Mouse (Mus musculus): ENCODE data around the gene Hes1.
"Not testable (repeated sequence)": the region's sequence is repeated elsewhere in the genome, so short reads cannot be mapped to it uniquely, and the experiment has no call there.

Gene Hes1

DNA sequence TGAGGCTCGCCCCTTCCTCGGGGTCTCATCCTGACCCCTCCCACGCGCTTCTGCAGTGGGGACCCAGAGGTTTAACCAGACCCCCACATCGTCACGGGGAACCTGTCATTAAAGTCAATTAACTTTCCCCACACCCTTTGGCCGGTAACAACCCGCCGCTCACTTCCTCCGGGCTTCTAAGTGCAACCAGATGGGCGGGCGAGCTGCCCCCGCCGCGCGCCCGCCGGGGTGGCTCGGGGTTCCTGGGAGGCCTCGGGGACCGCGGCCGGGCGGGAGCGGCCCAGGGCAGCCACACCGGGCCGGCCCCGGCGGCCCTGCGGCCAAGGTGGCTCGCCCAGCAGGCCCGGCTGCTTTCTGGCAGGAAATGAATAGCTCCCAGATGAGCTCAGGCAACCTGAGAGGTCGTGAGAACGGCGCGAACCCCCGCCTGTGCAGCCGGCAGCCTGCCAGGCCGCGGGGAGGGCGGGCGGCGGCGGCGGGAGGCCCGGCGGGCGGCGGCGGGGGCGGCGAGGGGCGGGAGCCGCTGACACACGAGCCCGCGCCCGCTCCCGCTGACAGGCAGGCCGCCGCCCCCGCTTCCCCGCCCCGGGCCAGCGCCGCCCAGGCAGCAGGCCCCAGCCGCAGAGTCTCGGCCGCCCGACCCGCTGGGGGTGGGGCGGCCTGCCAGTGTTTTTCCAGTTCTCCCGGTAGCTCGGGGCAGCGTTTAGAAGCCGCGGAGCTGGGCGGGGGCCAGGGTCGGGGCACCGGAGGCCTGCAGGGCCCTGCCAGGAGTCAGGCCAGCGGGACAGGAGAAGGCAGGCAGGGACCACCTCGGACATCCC, 6.0 kb downstream of the Hes1 start:
- DNase-seq (ENCODE audit: low read depth): no peak

DNA sequence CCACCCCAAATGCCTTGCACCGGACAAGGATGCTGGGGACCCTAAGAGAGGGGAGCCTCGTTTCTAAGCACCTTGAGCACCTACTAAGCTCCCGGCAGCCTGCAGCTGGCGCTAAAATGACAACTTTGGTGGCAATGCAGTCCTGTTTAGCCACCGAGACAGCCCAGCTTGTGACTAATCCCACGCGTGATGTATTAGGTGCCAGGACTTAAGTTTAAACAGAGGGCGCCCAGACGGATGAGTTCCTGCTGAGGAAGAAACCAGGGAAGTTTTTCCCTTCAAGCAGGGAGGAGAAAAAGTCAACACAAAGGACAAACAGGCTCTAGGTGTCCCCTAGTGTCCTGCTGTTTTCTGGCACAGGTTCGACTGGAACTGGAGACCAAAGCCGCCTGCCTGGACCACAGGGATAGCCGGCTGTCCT, 6.6 kb downstream of the Hes1 start:
- no peak for DNase-seq (ENCODE audit: low read depth)

DNA sequence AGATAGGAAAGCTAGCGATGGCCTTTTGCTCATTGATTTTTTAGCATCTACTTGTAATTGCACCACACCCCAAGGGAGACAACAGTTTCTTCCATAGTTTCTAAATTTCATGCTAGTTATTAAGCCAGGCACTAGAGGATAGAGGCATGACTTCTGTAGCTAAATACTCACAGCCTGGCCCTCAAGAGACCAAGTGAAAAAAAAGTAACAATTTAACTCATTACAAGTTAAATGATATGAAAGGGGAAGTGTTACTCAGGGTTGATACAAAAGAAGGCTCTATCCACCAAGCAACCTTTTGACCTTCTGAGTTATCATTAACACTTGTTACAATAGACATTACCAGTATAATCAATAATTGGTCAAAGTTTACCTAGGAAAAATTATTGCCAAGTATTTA, 9.1 kb downstream of the Hes1 start:
- no peak for DNase-seq (ENCODE audit: low read depth)

DNA sequence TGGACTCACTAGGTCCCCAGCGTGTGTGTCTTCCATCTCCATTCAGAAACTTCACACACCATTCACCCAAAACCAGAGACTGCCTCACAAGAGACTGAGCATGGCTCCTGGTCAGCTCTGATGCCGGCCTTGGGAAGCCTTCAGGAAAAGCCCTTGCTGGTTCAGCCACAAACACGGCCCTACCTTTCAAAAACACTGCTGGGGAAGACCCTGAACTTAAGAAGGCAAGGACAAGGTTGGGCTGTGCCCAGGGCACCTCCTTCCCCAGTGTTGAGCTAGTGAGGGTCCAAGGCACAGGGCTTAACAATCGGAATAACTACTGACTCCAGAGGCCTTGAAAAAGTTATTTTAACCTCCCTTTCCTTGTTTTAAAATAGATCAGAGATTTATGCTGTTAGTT, 17.3 kb downstream of the Hes1 start:
- no peak for DNase-seq (ENCODE audit: low read depth)

DNA sequence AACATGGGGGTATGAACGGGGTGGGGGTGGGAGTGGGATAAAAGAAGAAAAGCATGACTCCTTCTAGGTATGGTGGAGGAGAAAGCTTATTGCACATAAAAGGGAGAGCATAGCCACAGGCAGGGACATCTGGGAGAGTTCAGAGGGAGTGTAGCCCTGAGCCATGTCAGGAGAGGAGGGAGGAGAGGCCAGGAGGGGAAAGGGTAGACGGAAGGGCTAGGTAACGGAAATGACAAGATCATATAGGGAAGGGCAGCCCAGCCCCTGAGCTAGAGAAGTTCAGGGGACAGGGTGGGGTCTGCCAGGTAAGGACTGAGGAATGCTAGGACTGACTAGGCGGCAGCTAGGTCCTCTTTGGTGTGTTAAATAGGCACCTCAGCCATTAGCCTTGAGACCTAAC, 17.8 kb downstream of the Hes1 start:
- DNase-seq (ENCODE audit: low read depth): no peak

DNA sequence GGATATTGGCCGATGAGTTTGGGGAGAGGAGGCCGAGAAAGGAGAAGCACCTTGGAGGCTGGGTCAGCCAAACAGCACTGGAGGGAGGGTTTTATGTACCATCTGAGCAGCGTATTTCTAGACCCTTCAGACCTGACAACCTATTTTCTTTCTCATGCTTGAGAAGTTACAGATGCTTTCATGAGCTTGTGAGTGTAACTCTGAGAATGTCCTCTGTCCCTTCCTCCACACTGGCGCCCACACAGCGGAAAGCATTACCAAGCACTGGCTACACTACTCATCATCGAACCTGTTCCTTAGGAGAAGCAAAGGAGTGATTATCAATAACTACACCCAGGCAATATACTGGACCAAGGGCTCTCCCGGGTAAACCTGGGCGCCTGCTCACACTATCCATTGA, 18.8 kb downstream of the Hes1 start:
- no peak for DNase-seq (ENCODE audit: low read depth)

DNA sequence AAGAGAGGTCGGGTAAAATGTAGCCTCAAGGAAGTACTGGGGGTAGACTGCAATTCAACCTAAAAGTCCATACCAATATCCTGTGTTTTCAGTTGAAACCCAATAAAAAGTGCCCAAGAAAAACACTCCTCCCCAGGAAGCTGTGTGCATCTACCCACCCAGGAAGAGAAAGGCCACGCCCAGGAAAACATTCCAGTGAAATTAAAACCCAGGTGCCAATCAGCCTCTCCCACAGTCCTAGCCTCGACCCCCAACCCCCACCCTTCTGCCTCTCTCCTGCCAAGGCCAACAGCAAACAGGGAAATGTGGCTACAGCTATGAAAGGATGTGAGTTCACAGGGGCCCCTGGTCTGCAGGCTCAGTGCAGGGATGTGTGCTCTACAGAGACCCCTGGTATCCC, 19.4 kb downstream of the Hes1 start:
- DNase-seq (ENCODE audit: low read depth): no peak

DNA sequence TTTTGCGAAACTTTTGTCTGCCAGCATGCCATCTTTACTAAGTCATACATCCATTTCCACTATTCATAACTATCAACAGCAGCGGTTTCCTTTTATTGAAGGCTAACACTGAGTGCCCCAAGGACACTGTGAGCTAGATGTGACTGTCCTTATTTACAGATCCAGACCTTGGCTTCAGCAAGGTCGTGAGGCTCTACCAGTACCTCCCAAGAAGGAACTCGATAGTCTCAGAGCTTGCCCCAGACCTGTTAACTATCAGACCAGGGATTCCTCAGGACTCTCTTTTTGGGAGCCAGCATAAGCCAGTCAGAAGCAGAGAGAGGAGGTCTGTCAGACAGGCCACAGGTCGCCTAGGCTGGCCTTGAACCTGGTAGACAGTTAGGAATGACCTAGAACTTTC, 24.5 kb downstream of the Hes1 start:
- DNase-seq (ENCODE audit: low read depth): no peak

DNA sequence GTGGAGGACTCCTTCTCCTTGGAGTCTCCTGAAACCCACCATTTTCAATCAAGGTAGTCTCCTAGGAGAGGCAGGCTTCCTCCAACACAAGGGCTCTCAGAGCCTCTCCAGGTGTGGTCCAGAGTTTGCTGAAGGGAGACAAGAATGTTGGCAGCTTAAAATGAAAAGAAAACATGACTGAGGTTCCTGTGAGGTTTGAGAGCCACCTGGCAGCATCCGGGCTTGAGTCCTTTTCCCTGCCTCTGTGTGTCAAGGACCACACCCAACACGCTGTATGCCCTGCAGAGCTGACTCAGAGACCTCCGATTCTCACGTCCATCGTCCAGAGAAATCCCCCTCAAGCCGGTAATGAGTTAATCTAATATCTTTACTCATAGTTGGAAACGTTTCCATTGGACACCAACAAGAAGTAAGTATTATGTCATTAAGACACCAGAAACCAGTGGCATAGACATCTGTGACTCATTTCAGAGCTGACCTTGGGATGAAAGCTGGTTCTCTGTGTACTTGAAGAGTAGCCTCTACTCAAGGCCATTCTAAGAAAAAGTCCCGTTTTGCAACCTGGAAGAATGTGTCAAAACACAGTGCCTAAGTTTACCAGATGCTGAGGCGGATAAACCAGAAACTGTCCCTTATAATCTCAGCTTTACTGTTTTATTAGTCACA, 26.1 kb downstream of the Hes1 start:
- no peak for DNase-seq (ENCODE audit: low read depth)

DNA sequence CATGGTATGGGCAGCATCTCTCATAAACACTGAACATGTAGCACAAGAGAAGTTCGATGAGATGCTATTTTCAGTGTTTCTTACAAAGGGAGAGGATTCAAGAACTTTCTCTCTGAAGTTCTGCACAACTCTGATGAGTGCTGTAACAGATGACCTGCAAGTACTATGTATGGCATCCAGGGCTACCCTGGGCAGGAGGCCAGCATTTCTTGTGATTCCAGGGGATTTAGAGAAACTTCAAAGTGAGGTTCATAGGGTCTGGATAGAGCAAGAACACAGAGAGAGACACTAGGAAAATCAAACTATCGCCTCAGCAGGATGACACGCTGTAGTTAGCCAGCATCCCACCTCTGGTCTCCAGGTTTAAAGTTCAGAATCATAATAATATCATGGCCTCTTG, 31.9 kb downstream of the Hes1 start:
- no peak for DNase-seq (ENCODE audit: low read depth)

DNA sequence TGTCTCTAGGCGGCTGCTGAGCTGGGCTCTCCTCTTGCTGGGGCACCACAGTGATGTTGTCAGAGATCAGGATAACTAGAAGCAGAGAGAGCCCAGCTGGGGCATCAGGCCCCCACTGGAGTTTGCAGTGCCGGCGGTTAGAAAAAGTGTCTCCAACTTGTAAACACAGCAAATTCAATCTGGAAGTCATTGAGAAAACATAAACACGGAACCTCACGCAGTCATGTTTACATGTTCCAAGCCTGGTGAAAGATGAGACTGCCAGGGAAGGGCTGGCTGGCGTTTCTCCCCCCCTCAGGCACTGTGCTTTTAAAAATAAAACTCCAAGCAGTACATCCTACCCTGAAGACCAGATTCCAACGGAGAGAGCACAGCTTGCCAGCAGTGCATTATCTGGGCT, 32.3 kb downstream of the Hes1 start:
- no peak for DNase-seq (ENCODE audit: low read depth)

DNA sequence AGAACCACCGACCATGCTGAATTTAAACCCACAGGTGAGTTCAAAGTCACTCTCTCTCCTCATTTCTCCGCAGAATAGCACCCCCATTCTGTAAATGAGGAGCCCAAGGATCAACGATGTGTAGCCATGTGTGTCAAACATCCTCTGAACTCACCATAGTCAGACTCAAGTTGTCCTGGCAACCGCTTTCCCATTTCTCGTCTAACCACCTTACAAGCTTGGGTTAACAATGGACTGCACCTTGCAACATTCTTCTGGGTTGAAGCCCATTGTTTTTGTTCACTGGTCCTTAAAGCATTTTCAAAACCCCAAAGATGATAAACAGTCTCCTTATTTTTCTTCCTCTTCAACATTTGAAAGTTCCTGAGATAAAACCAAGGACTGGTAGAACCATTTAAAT, 34.9 kb downstream of the Hes1 start:
- no peak for DNase-seq (ENCODE audit: low read depth)

DNA sequence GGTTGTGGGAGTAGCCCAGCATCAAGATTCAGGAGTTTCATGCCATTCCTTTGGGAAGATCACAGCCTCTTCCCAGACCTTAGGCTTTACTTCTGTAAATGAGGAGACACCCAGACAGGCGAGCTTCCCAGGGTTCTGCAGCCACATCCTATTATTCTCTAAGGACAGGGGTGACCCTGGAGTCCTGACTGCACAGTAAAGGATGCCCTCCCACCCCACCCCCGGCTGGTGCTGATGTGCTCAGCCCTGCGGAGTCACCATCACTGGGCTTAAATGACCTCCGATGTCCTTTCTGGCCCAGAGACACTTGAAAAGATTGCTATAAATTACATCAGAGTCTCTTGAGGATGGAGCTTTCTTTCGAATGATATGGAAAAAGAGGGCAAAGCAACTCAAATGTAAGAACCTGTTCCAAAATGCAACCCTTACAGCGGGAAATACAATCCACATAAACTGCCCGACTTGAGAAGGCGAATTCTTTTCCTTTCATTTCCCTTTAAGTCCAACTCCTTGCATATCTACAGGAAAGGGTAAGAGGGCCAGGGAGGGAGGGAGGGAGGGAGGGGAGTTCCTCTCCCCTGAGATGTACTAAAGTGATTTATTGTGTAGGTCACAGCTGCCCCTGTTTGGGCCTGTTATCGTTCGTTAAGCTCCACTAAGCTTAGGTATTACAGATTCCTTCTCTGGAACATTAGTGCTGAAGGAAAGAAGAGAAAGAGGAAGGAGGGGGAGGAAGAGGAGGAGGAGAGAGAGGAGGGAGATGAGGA, 38.1 kb downstream of the Hes1 start:
- no peak for DNase-seq (ENCODE audit: low read depth)

DNA sequence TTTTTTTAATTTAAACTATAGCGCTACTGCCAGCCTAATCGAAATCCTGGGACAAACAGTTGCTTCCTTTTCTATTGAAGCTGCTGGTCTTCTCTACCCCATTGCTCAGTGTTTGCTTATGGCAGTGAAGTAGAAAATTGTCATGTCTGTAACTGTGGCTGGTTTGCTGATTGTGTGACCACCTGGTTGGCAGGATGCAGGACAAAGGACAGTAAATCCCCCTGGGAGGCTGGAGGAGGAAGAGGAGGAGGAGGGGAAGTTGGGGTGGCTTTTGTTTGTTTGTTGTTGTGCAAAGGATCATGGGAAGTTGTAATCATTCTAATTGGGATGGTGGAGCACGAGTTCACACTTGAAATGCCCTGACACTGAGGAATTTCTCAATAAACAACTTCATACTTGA, 38.8 kb downstream of the Hes1 start:
- DNase-seq (ENCODE audit: low read depth): no peak

DNA sequence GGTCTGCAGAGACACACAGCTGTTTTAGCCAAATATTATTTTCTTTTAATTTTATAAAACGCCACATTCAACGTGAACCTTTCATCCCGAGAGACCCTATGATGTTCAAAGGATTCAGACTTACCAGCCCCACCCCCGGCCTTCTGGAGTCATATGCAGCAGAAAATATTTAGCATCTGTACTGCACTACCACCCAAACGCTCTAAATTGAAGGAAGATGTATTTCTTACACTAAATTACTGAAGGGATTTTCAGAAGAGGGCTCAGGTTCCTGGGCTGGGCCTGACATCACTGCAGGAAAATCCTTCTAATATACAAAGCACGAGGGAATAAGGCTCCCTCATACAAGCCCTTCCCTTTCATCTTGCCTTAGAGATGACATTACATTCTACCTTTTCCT, 39.3 kb downstream of the Hes1 start:
- DNase-seq (ENCODE audit: low read depth): no peak

DNA sequence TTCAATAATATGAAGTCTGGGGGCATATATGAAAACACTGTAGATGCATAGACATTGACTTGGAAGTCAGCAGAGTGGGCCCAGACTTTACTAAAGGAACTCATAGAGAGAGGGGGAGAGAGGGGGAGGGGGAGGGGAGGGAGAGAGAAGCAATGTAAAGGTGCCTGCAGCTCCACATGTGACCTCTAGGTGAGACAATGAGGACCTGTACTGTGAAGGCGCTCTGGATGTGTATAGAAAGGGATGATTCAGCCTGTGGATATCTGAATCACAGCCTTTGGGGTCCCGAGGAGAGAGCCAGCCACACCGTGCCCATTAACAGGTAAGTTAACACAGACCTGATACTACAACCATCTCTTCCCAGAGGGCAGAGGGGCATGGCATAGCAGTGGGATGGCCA, 40.2 kb downstream of the Hes1 start:
- no peak for DNase-seq (ENCODE audit: low read depth)

DNA sequence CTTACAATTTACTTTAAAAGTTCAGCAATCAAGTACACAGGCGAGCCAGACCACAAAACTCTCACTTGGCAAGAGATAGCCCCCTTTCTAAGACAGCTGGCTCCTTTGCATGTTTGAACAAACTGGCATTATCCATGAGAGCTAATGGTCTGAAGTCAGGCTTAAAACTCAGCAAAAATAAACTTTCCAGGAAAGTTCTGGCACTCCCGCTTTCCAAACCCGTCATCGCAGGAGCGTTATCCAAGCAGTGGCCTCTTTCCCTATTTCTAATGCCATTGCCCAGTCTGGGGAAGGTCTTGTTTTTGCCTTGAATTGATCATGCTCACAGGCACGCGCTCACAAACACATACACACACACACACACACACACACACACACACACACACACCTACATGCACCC, 41.3 kb downstream of the Hes1 start:
- DNase-seq (ENCODE audit: low read depth): no peak

DNA sequence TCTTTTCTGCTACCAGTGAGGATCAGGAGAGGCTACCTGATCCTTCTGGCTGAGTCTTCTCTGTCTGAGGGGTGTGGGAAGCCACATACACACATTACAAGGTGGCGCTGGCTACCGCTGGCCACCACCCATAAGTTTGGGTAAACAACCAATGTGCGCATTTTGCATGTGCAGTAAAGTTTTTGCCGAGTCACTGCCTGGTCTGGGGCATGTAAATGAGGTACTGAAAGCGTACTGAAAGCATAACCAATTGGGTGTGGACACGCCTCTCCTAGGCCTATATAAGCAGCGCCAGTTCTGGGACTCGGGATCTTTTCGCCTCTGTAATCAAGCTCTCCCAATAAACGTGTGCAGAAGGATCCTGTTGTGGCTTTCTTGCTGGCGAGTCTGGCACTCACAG, 44.0 kb downstream of the Hes1 start:
- DNase-seq (ENCODE audit: low read depth): not testable (repeated sequence)

DNA sequence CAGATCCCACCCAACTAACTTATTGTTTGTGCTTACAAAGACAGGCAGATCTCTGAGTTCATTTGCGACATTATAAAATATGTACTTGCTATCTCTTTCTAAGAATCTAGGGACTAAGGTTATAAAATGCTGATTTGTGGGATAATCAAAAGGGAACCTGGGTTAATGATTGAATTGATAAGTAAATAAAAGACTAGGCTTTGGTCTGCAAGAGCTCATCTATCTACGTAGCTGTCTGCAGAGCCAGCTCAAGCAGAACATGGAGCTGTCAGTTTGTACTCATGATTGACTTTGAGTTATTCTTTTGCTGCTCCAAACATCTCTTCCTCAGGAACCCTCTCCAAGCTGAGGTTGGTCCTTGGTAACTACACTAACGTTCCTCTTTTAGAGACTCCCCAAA, 46.3 kb downstream of the Hes1 start:
- no peak for DNase-seq (ENCODE audit: low read depth)

DNA sequence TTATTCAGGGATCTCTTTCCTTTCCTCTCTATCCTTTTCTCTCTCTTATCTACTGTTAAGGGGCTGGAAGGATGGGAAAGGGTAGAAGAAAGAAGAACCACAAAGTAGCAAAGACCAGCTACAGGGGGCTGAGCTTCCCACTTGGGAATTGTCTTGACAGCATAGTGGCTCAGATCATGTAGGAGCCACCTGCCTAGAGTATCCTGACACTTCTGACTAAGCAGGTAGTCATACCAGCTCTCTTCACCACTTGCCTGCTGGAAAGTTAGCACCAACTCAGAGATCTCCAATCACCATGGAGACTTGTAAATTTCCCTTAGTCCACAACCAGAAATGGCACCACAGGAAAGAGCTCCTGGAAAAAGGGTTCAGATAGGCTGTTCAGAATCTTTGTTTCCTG, 46.9 kb downstream of the Hes1 start:
- DNase-seq (ENCODE audit: low read depth): no peak

DNA sequence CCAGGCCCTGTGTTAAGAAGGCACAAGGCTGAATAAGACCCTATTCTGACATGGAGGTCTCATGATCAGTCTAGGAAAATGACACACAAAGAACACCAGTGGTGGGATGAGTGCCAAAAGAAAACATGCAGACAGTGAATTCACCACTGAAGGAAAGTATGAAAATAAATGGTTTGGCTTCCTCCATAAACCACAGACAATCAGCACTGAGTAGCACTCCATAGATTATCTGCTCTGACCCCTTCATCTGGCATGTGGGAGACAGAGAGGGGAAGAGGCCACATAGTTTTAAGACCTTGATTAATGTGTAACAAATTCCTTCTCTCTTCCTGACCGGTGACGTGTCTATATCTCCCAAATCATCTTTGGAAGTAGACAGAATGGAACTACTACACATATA, 47.4 kb downstream of the Hes1 start:
- no peak for DNase-seq (ENCODE audit: low read depth)

DNA sequence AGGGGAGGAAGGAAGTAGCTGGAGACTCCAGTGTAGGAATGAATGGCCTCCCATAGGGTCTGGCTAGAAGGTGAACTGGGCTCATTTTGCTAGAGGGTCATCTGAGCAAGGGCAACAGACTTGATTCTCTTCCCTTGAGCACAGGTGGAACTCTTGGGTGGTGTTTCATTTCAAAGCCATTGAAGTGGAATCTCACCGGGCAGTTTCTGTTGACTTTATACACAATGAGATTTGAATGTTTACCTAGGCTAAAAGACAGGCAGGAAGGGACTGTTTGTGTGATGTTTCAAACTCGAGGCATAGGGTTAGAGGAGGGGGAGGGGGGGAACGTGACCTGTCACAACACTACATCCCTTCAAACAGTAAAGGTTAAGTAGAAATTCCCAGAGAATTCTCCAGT, 49.0 kb downstream of the Hes1 start:
- DNase-seq (ENCODE audit: low read depth): no peak

DNA sequence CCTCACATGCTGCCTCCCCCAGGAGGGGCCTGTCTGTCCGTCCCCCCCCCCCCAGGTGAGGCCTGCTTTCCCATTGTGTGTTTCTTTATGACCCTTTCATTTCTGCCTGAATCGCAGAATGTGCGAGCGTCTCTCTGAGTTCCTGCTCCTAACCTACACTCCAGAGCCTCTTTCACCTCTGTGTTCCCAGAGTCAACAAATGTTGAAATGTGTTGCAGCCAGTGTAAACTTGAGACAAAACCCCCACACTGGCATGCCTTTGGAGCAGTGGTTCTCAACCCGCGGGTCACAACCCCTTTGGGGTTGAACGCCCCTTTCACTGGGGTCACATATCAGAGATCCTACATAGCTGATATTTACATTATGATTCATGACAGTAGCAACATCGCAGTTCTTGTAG, 49.6 kb downstream of the Hes1 start:
- no peak for DNase-seq (ENCODE audit: low read depth)

Measured in c-Kit-positive CD71-positive TER-119-negative erythroid progenitor cells, embryonic 14.5 days (primary cell).